Mouse (Mus musculus): Measurements from ENCODE around the gene Cyth1.

The Cyth1 gene

DNA sequence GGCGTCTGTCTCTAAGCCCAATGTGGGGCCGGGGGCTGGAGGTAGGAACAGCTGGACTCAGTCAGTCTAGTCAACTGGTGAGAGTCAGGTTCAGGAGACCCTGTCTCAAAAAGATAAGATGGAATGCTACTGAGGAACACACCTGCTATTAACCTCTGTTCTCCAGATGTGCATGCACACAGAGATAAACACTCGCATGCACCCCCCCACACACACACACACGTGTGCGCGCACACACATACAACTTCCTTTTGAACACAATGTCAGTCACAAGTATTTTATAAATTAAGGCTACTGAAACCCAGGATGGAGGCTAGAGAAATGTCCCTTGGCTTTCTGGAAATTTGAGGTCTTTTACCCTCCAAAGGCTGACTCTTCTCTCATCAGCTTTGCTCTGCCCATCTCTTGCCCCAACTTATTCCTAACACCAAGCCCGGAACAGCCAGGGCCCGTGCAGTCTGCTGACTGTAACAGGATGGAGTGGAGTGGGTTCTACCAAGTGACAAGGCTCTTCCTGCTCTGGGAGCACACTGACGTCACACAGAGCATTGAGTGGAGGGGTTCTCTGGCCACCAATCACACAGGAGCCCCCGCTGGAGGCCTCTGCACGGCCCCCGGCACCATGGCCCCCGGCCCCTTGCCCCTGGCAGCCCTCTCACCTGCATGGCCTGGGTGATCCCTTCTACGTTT lies 134.7 kb downstream of the Cyth1 start:
- DNase-seq (ENCODE audit: low spot score), result no peak

DNA sequence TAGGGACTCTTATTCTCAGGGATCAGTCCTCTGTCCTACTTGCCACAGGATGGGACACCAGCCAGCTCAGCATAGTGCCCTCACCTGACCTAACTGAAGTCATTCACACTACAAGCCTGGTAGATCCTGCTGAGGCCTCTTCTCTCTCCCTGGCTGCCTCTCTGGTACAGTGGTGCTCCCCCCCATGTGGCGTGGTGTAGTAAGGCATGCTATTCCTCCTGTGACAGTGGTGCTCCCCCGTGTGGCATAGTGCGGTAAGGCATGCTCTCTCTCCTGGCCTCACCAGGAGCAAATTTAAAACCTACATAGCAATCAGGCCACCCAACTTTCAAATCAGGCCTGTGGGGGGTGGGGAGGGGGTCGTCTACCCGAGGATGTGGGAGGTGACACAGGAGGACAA lies 144.4 kb downstream of the Cyth1 start:
- DNase-seq (ENCODE audit: low spot score), result peak; percentile 75

DNA sequence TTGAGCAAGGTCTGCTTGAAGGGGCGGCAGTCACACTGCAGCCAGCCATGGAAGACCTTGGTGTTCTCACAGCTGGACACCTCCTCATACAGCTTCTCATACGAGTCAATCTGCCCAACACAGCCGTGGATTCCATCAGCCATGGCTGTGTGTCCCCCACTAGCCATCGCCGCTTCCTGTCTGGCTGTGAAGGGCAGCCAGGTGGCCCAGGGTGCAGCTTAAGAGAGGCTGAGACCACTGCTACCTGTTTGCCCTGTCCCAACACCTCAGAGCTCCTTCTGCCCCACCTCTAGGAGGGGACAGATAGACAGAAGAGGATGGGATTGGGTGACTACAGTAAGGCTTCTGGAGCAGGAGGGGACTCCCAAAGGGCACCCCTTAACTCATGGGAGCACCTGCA lies 145.0 kb downstream of the Cyth1 start:
- DNase-seq (ENCODE audit: low spot score), result no peak

GRCm38 (mm10) chr11:118102838-118103237 lies 145.6 kb downstream of the Cyth1 start:
- peak; percentile 84 for DNase-seq (ENCODE audit: low spot score)

GRCm38 (mm10) chr11:118101133-118101532 lies 147.3 kb downstream of the Cyth1 start:
- DNase-seq (ENCODE audit: low spot score), result no peak

- DNase-seq (ENCODE audit: low spot score), result no peak
These were observed 151.7 kb downstream of the Cyth1 start for GRCm38 (mm10) chr11:118096736-118097135.

DNA sequence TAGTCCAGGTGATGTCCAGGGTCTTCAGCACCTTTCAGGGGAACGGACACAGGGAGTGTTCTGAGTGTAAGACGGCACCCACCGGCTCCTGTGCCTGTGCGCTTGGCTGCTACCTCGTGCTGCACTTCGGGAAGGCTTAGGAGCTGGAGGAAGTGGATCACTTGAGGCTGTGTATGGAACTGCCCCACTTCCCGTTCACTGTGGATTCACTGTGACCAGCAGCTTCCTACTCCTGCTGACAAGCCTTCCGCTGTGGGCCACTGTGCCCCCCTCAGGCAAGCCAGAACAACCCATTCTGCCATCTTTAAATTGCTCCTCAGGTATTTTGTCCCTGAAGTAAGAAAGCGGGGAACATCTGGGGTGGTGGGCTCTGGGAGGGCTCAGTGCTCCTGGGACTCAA lies 153.4 kb downstream of the Cyth1 start:
- no peak for DNase-seq (ENCODE audit: low spot score)

DNA sequence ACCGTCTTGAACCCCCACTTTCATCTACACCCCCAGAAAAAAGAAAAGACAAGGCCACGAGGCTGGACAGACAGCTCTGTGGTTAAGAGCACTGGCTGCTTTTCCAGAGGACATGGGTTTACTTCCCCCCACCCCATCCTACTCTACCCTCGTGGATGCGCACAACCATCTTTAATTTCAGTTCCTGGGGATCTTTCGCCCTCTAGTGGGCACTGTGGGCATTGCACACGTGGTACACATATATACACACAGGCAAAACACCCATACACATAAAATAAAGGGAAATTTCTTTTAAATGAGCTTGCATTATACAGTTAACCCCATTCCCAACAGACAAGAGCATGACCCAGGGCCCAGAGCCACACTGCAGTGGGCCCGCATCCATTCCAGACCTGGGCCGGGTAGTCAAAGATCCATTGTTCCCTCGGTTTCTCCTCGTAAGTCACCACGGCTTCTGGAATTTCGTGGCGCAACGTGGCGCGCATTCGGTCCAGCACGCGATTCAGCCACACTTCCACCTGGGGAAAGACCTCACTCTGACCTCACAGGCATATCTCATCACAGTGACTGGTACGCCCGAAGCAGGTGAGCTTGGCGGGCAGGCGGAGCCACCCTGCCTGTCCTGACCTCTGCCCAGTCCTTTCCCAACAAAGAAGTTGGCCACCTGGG lies 157.3 kb downstream of the Cyth1 start:
- DNase-seq (ENCODE audit: low spot score), result no peak

- no peak for DNase-seq (ENCODE audit: low spot score)
These were observed 159.5 kb downstream of the Cyth1 start for GRCm38 (mm10) chr11:118088896-118089295.

DNA sequence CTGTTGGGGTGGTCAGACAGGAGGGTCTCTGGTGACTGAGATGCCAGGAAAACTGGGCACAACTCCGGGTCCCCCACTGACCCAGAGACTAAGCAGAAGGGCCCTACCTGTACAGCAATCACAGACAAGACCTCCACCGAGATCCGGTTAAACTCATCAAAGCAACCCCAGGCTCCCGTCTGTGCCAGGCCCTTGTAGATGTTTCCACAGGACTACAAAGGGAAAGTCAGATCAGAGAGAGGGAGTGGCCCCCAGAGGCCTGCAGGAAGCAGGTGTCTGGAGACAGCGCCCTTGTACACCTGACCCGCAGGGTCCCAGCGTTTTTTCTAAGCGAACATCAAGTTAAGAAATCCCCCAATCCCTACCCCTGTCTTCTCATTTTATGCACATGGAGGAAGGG lies 162.4 kb downstream of the Cyth1 start:
- DNase-seq (ENCODE audit: low spot score), result no peak

- no peak for DNase-seq (ENCODE audit: low spot score)
These were observed 163.2 kb downstream of the Cyth1 start for GRCm38 (mm10) chr11:118085176-118085575.

- DNase-seq (ENCODE audit: low spot score), result no peak
These were observed 164.1 kb downstream of the Cyth1 start for GRCm38 (mm10) chr11:118084266-118084665.

- peak; percentile 65 for DNase-seq (ENCODE audit: low spot score)
These were observed 164.6 kb downstream of the Cyth1 start for GRCm38 (mm10) chr11:118083811-118084210.

DNA sequence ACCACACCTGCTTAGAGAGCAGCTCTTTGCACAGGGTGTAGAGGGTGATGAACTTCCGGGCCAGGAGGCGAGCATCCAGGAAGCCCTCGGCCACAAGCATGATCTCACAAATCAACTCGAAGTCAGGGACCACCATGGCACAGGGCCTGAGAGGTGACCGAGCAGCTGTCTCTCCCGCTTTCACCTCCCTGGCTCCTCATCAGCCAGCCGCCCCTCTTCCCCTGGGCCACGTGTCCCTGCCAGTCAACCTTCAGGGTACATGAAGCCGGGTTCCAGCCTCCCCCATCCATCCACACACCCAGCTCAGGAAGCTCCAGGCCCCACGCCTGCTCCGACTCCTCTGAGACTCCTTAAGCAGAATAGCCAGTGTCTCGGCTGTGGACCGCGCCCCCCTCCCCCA lies 166.1 kb downstream of the Cyth1 start:
- DNase-seq (ENCODE audit: low spot score), result no peak

Data from ovary, postnatal 36 days (tissue).